Mouse (Mus musculus): ENCODE results near the gene Ywhaq.
A peak's percentile ranks its signal among the peaks of the same experiment; 100 is the strongest.
"Not testable (repeated sequence)": the region's sequence is repeated elsewhere in the genome, so short reads cannot be mapped to it uniquely, and the experiment has no call there.

The Ywhaq gene

GRCm38 (mm10) chr12:21408789-21409367 lies 8.6 kb downstream of the Ywhaq start:
- no peak for DNase-seq

- no peak for DNase-seq
Measured at GRCm38 (mm10) chr12:21402771-21403170, 14.7 kb downstream of the Ywhaq start.

- no peak for DNase-seq
Measured at GRCm38 (mm10) chr12:21386201-21386600, 31.2 kb downstream of the Ywhaq start.

- not testable (repeated sequence) for DNase-seq
Measured at GRCm38 (mm10) chr12:21378765-21379346, 38.6 kb downstream of the Ywhaq start.

GRCm38 (mm10) chr12:21375376-21376157 lies 41.9 kb downstream of the Ywhaq start:
- DNase-seq, result no peak

GRCm38 (mm10) chr12:21373820-21374475 lies 43.5 kb downstream of the Ywhaq start:
- no peak for DNase-seq

GRCm38 (mm10) chr12:21373100-21373819 lies 44.2 kb downstream of the Ywhaq start, which contains the start of gene Adam17:
Gene Adam17 (minus strand): TSS chr12:21373632.
- peak; percentile 96 for DNase-seq

- no peak for DNase-seq
Measured at GRCm38 (mm10) chr12:21370035-21370611, 47.3 kb downstream of the Ywhaq start.

GRCm38 (mm10) chr12:21369087-21369410 lies 48.4 kb downstream of the Ywhaq start:
- no peak for DNase-seq

- no peak for DNase-seq
Measured at GRCm38 (mm10) chr12:21368376-21369086, 48.9 kb downstream of the Ywhaq start.

GRCm38 (mm10) chr12:21364624-21365435 lies 52.6 kb downstream of the Ywhaq start:
- DNase-seq, result no peak

GRCm38 (mm10) chr12:21363195-21363594 lies 54.2 kb downstream of the Ywhaq start:
- no peak for DNase-seq

GRCm38 (mm10) chr12:21362686-21363085 lies 54.8 kb downstream of the Ywhaq start:
- DNase-seq, result no peak

- DNase-seq, result no peak
Measured at GRCm38 (mm10) chr12:21353681-21354080, 63.8 kb downstream of the Ywhaq start.

- no peak for DNase-seq
Measured at GRCm38 (mm10) chr12:21350113-21350876, 67.1 kb downstream of the Ywhaq start.

GRCm38 (mm10) chr12:21346972-21347371 lies 70.5 kb downstream of the Ywhaq start:
- no peak for DNase-seq

- DNase-seq, result no peak
Measured at GRCm38 (mm10) chr12:21340674-21341073, 76.8 kb downstream of the Ywhaq start.
